Mouse (Mus musculus) layer of hippocampus, adult 18-20 months (tissue): ENCODE measurements around the gene Brap. TPM values are rescaled to one million over a fixed set of nuclear protein-coding genes. Genes with fewer than 3 reads are reported as not detected.
"Not testable (repeated sequence)": the region's sequence is repeated elsewhere in the genome, so short reads cannot be mapped to it uniquely, and the experiment has no call there.

Experiments
- DNase-seq, 2 experiments: peaks; one replicate each; pipeline ENCODE4 v3.0.0; 2022; ENCODE audit warnings: low spot score in 2 of 2
- total RNA-seq, 2 experiments: library from RNA; stranded (reverse); gene quantifications; 2 replicates each; pipeline ENCODE4 v1.2.3; 2021

Brap gene
- total RNA-seq, 2 experiments from 2014 or later: 67.4 to 67.7 TPM

GRCm38 (mm10) chr5:121667067-121667466 lies 6.7 kb downstream of the Brap start:
- DNase-seq: no peak

GRCm38 (mm10) chr5:121668411-121668810 lies 8.0 kb downstream of the Brap start:
- DNase-seq: no peak

DNA sequence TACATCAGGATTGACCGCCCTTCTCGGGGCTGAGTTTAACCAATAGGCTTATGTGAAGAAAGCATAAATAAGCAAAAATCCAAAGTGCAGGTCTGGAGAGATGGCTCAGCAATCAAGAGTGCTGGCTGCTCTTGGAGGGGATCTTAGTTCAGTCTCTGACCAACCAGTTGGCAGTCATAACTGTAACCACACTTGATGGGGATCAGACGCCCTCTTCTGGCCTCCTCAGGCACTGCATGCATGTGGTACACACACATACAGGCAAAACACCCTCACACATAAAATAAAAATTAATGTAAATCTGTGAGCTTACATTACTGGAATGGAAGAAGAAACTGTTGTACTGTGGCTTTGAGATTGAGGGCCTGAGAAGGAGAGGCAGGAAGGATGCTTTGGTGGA lies 10.0 kb downstream of the Brap start:
- no peak for DNase-seq

DNA sequence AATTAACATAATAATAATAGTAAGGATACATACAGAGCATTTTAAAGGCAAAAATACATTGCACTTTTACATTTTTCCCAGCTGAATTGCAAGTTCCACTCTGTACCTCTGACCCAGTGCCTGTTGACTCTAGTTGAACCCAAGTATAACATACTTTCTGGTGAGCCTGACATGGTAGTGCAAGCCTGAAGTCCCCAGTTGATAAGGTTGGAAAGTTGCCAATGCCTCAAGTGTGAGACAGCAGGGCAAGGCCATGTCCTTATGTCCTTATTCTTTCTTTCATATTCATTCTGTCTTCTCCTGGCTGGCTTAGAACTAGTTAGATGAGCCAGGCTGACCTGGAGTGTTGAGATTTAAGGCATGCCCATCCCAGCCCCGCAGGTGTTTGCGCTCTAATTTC lies 21.9 kb downstream of the Brap start:
- no peak for DNase-seq

- no peak for DNase-seq
These were observed 25.1 kb downstream of the Brap start for GRCm38 (mm10) chr5:121685495-121685894.

DNA sequence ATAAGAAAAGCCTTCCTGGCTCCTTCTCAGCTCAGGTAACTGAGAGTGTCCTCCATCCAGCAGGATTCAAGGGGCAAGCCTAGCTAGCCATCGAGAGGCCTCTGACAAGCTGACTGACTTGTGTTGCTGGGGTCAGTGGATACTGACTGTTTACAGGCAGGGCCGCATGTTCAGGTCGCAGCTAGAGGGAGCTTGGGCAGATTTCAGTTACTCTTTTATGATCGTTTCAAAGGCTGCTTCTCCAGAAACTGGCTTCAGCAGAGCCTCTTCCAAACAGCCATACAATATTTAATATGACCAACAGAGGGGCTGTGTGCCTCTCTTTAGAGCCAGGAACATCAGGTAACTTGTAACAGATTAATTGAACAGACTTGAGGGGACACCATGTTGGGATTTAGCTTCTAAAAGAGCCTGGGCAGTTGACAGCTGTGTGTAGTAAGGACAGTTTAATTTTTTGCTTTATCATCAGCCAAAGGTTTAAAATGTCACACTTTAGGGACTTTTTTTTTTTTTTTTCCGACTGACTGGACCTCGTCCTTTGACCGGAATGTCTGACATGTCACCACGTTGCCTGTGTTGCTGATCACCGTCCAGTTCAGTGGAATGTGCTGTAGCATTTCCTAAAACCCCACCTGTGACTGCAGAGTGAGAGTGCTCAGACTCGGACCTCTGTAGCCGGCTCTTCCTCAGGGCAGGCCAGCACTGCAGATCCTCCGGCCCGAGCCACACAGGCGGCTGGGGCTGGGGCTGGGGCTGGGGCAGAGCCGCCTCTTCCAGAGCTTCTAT lies 25.9 kb downstream of the Brap start:
- DNase-seq: no peak

DNA sequence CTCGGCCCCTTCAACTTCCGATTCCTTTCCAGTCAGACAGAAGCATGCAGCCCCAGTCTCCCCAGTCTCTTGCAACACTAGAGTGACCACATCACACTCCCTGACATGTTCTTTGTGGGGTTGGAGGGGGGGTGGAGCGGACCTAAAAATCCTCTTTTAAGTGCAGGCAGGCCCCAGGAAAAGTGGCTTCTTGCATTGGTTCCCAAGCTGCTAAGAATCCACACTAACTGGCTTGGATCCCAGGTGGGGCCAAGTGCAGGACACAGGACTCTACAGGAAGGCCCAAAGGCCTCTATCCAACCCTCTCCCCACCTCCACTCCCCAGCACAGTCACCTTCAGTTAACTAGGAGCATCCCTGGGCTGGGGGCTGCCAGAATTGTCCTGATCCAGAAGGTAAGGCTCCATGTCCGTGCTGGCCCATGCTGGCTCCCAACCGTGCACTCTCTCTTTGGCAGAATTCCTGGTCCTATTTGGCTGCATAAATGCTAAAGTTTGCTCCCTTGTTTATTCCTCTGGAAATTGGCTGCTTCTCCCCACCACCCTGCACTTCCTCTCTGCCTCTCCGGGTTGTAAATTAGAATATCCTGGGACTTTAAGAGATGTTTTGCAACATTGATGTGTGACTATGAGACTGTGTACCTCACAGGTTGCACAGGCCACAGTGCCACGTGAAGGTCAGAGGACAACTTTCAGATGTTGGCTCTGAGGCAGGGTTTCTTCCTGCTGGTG lies 30.3 kb downstream of the Brap start:
- no peak for DNase-seq

DNA sequence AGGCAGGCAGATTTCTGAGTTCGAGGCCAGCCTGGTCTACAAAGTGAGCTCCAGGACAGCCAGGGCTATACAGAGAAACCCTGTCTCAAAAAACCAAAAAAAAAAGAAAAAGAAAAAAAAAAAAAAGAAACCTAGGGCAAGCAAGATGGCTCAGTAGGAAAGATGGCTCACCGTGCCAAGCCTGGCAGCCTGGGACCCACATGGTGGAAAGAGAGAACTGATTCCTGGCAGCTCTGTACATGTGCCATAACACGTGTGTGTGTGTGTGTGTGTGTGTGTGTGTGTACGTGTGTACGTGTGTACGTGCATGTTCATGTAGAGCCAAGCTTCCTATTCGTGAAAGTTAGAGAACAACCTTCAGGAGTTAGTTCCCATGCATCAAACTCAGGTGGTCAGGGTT lies 31.1 kb downstream of the Brap start:
- DNase-seq: not testable (repeated sequence)

DNA sequence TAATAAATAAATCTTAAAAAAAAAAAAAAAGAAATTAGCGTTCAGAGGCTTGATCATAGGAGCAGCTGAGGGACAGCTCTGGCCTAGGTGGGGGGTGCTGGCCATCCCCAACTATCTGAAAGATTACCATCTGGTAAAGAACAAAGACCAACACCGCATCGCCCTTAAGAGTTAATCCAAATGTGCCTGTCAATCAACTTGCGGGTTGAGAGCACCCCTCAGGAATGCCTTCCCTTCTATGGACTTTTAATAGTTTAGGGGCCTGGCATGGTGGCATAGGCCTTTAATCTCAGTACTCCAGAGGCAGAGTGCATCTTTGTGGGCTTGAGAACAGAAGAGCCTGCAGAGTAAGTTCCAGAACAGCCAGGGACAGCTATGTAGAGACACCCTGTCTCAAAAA lies 32.5 kb downstream of the Brap start:
- no peak for DNase-seq

DNA sequence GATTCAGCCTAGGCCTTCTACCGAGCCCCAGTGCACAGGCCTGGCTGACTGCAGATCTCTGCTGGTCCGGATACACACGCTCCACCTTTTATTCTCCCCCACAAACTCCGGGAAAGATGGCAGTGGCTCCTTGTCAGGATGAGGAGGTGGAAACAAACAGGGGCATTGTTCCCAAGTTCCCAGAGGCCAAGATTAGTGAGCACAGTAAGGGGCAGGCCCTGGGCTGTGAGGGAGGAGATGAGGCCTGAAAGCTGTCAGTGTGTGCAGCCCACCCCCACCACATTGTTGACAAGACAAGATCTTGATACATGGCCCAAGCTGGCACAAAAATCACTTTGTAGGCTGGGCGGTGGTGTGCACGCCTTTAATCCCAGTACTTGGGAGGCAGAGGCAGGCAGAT lies 36.4 kb downstream of the Brap start:
- no peak for DNase-seq

DNA sequence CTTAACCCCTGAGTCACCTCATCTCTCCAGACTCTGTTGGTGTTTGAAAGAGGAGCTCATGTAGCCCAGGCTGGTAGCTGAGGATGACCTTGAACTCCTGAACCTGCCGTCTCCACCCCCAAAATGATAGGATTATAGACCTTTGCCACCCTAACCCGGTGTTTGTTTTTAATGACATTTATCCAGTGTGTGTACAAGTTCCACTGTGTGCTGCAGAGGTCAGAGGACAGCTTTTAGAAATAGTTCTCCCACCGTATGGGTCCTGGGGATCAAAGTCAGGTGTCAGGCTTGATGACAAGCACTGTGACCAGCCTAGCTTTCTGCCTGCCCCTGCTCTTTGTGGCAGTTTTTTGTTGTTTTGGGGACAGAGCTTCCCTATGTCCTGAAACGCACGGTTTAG lies 39.5 kb downstream of the Brap start:
- no peak for DNase-seq

DNA sequence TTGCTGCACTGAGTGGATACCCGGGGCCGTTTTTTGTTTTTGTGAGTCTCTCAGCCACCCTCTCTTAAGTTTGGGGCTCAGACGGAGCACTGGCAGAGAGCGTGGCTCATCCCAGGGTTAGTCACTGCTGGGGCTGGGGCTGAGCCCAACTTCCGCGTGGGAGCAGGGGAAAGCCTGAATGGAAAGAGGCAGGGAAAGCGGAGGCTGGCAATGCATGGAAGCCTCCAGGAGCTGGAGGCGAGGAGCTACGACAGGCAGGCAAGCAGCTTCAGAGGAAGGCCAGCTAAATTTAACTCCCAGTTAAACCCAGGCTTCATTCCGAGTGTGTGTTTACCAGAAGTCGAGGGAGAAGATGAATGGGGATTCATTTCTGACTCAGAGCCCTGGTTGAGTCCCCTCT lies 40.1 kb downstream of the Brap start:
- peak; percentile 75 to 76 for DNase-seq

GRCm38 (mm10) chr5:121701111-121701769 lies 40.9 kb downstream of the Brap start:
- no peak for DNase-seq

GRCm38 (mm10) chr5:121703341-121703740 lies 43.0 kb downstream of the Brap start:
- no peak for DNase-seq

DNA sequence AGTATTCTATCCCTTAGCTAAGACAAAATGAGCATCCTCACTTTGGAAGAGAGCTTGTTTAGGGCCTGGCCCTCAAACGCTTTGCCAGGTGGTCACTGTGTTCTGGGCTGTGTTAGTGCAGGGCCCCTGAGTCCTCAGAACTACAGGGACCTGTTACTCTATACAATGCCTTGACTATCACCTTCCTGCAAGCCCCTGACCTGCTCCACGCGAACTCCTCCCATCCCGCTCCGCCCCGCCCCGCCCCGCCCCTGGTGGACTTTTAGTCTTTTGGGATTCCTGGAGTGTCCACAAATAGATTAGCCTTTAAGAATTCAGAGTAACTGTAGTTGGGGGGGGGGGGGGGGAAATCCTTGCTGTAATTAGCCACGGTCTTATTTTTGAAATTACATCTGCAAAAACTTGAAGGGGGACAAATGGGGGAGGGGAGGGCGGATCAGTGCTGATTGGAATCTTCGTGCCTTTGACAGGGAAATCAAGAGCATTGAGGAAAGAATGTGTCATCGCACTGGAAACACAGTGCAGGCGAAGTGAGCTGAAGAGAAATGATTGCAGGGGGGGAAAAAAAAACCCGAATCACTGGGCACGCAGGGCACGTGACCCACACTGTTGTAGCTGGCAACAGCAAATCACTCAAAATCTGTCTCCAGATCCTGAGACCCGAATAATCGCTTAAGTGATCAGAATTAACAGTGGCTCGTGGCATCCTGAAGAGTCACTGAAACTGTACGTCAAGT lies 44.3 kb downstream of the Brap start:
- no peak for DNase-seq

GRCm38 (mm10) chr5:121710402-121710801 lies 50.0 kb downstream of the Brap start:
- DNase-seq: no peak

GRCm38 (mm10) chr5:121710851-121711173 lies 50.4 kb downstream of the Brap start:
- no peak for DNase-seq

- DNase-seq: peak; percentile 77 to 82
These were observed 51.0 kb downstream of the Brap start, which contains the start of gene Atxn2 for GRCm38 (mm10) chr5:121711174-121711927. Atxn2 (plus strand) TSS chr5:121711337.

DNA sequence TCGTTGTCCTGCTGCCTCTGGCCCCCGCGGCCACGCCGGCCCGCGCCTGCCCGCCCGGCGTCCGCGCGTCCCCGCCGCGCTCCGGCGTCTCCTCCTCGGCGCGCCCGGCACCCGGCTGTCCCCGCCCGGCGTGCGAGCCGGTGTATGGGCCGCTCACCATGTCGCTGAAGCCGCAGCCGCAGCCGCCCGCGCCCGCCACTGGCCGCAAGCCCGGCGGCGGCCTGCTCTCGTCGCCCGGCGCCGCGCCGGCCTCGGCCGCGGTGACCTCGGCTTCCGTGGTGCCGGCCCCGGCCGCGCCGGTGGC lies 51.5 kb downstream of the Brap start:
- peak; percentile 57 to 77 for DNase-seq

DNA sequence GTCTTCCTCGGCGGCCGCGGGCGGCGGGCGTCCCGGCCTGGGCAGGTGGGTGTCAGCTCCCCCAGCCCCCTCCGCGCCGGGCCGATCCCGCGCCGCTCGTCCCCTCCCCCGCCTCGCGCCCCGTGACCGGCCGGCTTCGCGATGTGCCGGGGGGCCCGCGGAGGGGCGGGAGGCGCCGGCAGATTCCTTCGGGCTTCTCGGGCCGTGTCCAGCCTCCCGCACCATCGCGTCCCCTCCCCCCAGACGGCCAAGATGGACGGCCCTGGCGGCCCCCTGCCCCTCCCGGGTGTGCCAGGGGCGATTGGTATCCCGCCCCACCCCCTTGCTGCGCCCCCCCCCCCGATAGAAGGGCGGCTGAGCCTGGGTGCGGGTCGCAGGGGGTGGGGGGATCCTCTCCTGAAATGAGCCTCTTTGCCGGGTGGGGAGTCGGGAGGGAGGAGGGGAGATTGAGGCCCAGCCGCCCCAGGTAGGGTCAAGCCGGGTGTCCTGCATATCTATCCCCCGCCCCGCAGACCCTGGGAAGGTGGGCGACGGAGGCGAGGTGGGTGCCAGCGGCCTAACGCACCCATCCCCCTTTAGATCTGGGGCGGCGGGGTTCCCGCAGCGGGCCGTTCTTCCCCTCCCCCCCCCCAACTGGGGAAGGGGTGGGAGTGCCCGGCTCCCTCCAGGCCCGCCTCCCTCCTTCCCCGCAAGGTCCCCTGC lies 52.0 kb downstream of the Brap start:
- no peak for DNase-seq
